Mouse (Mus musculus): ENCODE measurements around the gene Kcnk18.

Gene Kcnk18

GRCm38 (mm10) chr19:59232786-59233185 is 13.8 kb downstream of the Kcnk18 start:
- no peak for DNase-seq

DNA sequence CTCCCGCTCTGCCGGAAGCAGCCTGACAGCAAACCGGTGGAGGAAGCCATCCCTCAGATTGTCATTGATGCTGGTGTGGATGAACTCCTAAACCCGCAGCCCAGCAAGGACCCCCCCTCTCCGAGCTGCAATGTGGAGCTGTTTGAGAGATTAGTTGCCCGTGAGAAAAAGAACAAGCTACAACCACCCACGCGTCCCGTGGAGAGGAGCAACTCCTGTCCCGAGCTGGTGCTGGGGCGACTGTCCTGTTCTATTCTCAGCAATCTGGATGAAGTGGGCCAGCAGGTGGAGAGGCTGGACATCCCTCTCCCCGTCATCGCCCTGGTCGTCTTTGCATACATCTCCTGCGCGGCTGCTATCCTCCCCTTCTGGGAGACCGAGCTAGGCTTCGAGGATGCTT is 16.0 kb downstream of the Kcnk18 start:
- DNase-seq: no peak

DNA sequence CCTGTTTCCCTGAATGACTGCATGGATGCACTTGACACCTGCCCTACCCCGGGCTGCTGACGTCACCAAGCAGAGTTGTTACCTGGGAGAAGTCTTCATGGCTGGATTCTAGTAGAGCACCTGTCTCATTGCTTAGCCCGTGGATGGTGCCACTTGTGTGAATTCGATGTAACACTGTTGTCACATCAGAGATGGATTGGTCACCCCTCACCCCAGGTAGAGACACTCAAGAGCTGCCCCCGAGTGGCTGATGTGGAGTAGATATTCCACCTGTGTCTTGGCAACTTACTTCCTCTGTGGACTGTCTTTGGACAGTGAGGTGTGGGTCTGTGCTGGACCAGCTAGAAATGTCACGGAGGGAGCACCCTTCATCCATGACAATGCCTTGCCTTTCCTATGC is 17.0 kb downstream of the Kcnk18 start:
- no peak for DNase-seq

DNA sequence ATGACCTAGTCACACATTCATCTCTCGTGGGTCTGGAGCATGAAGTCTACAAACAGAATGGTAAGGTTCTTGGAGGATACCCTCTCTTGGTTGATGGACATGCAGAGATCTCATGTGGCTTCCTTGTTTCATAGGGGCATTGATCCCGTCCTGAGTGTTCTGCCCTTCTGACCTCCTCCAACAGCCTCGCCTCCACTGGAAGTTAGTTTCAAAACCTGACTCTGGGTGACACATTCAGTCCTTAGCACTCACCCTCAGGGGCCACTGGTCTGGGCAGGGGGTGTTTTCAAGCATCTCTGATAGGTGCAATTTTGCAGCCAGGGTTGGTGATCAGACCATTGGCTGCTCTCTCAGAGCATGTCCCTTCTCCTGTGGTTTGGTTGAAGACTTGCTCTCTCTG is 19.6 kb downstream of the Kcnk18 start:
- DNase-seq: no peak

GRCm38 (mm10) chr19:59239124-59239817 is 20.3 kb downstream of the Kcnk18 start:
- peak; percentile 84 to 91 for DNase-seq

DNA sequence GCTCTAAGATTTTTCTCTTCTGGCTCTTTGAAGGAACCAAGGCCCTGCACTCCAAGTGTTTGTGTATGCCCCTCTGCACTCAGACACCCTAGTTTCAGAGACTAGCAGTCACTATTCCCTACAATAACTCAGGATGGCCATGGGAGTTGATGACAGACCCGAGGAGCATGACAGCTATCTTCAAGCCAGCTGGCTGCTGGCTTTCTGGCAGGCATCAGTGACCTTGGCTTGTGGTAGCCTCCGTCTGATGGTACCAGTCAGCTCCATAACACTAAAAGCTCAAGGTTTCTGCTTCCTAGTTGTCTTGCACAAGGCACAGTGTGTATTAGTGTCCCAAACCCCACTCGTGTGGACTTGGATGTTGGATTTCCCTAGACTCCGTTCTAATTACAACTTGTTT is 23.0 kb downstream of the Kcnk18 start:
- DNase-seq: no peak

- DNase-seq: no peak
These were observed 24.0 kb downstream of the Kcnk18 start for GRCm38 (mm10) chr19:59243057-59243456.

GRCm38 (mm10) chr19:59248144-59248543 is 29.1 kb downstream of the Kcnk18 start:
- no peak for DNase-seq

GRCm38 (mm10) chr19:59248553-59249286 is 29.7 kb downstream of the Kcnk18 start:
- DNase-seq: no peak

- DNase-seq: no peak
These were observed 33.6 kb downstream of the Kcnk18 start for GRCm38 (mm10) chr19:59252651-59253050.

DNA sequence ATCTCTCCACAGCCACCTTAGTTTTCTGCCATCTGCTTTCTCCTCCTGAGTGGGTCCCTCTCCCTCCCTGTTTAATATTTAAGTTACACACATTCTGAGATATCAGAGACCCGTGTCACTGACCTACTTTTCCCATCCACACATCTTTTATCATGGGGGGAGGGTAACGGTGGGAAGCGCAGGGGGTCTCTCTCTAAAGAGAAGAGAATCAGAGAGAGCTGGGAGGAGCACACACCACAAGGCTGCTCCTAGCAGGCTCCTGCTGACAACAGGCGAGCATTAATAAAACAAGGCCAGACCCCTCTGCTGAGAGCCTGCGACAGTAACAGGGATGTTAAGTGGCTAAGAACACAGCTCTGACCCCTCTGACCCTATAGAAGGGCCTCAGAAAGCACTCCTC is 40.6 kb downstream of the Kcnk18 start:
- DNase-seq: no peak

DNA sequence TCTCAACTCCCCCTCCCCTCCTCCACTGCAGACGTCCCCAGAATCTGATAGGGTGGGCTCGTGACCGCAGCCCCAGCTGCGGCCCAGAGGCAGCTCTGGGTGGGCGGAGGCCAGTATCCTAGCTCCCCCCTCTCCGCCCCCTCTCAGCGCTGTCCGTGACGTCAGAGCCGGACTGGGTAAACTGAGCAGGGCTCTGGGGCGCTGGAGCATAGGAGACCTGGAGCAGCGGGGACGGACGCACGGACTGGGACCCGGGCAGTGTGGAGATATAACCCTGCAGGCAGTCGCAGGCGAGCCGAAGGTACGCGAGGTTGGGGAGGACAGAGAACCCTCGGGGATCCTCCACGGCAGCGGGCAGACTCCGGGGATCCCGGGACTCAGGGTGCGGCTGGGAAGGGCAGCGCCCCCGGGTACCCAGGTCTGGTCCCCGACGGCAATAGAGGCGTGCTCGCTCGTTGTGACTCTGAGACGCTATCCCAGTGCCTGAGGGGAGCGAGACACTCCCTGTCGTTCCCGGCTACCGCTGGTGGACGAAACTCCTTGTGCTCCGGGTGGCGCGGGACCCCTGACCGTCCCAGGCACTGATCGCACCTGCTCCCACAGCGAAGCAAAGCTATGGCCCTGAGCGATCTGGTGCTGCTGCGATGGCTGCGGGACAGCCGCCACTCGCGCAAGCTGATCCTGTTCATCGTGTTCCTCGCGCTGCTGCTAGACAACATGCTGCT is 41.9 kb downstream of the Kcnk18 start, which contains the start of gene Slc18a2:
TSS of gene Slc18a2 (plus strand) at position 179 of the 725 bp plus-strand sequence.
- DNase-seq: no peak

DNA sequence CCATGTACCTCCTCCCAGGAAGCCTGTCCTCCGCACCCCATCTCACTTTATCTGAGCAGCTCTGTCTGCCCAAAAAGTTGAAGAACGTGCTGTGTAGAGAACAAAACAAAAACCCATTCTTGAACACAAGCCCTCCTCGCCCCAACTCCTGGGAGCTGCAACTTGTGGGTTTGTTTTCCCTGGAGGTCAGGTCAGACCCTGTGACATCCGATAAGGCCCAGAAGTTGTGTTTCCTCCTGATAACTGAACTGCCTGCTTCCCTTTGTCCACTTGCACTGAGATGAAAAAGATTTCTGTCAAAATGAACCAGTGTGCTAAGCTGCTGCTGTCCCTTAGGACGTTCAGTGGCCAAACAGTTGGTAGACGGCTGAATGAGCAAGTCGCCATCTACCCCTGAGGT is 42.6 kb downstream of the Kcnk18 start:
- DNase-seq: no peak

DNA sequence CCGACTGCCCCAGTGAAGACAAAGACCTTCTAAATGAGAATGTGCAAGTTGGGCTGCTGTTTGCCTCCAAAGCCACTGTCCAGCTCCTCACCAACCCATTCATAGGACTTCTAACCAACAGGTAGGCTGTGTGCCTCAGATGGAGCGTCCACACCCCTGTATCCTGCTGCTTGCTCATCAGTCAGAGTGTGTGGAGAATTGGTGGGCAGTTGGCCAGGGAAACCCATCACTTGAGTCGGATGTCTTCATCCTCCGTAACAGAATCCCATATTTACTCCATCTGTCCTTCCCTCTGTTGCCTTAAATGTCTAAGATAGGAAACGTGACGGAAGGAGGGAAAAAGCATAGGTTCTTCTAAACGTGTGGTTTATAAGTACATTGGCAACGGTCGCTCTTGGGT is 44.2 kb downstream of the Kcnk18 start:
- DNase-seq: no peak

GRCm38 (mm10) chr19:59264838-59265532 is 46.0 kb downstream of the Kcnk18 start:
- no peak for DNase-seq

- no peak for DNase-seq
These were observed 46.9 kb downstream of the Kcnk18 start for GRCm38 (mm10) chr19:59265907-59266306.

DNA sequence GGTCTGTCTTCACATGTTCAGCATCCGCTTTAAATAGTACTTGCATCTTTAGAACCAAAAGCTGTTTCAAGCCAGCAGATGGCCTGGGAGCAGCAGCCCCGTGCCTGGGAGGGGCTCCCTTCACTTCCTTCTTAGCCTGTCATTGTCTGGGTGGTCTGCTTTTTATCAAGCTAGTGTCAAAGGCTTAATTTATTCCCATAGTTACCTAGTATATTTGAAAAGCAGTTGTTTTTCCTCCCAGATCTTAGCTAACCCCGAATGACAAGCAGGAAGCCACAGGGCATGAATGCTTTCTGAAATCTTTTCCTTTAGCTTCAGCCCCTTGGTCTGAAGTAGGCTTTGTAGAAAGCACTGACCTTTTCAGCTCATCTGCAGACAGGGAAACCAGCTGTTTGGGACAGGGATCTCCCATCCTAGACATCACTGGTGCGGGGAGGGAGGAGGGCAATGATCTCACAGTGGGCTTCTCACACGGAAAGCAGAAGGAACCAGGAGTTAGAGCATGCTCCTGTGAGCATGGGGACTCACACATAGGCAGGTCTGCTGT is 48.5 kb downstream of the Kcnk18 start:
- no peak for DNase-seq

DNA sequence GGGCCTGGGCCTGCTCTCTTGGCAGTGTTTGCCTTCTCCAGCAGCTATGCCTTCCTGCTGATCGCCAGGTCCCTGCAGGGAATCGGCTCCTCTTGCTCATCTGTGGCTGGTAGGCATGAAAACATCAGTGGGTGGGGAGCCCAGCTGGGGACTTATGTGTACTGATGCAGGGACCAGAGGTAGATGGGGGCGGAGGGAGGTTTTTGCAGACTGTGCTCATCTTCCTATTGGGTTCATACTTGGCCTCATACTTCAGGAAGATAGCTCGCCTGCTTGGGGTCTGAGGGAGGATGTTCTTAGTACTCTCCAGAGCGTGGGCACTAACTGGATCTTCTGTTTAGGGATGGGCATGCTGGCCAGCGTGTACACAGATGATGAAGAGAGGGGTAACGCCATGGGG is 54.2 kb downstream of the Kcnk18 start:
- no peak for DNase-seq

DNA sequence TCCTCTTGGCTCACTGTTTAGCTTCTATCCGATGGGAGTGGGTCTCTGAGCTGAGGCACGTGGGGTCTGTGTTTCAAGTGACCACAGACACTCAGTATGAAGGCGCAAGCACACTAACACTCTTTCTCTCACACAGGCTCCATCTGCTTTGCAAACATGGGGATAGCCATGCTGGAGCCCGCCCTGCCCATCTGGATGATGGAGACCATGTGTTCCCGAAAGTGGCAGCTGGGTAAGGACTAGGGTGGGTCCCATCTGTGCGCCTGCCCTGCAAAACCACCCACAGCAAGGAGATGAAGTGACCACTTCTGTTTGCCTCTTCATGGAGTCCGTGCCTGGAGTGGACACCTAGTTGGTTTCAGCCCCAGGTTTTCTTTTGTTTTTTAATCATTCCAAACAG is 57.3 kb downstream of the Kcnk18 start:
- DNase-seq: no peak

GRCm38 (mm10) chr19:59280841-59281240 is 61.8 kb downstream of the Kcnk18 start:
- DNase-seq: no peak

- DNase-seq: no peak
These were observed 63.0 kb downstream of the Kcnk18 start for GRCm38 (mm10) chr19:59282001-59282400.

All from cerebellum, postnatal 36 days (tissue).